Mouse (Mus musculus): ENCODE data around the gene Dolpp1. TPM values are rescaled to one million over a fixed set of nuclear protein-coding genes. Genes with fewer than 3 reads are reported as not detected.

Dolpp1 gene
- total RNA-seq, 2 experiments from 2014 or later: 7.0 to 7.3 TPM

GRCm38 (mm10) chr2:30371544-30371943 is 20.5 kb upstream of the Dolpp1 start:
- DNase-seq: no peak
- intact Hi-C loops (cut with DNase I; ENCODE audit: low total_unique reads): no loop called here

GRCm38 (mm10) chr2:30372726-30373125 is 19.3 kb upstream of the Dolpp1 start:
- intact Hi-C loops (cut with DNase I; ENCODE audit: low total_unique reads): no loop called here
- DNase-seq: no peak

- intact Hi-C loops (cut with DNase I; ENCODE audit: low total_unique reads): no loop called here
- no peak for DNase-seq
These were observed 16.2 kb upstream of the Dolpp1 start for GRCm38 (mm10) chr2:30375893-30376292.

GRCm38 (mm10) chr2:30377721-30378120 is 14.3 kb upstream of the Dolpp1 start:
- intact Hi-C loops (cut with DNase I; ENCODE audit: low total_unique reads): no loop called here
- DNase-seq: no peak

GRCm38 (mm10) chr2:30379307-30379706 is 12.7 kb upstream of the Dolpp1 start:
- intact Hi-C loops (cut with DNase I; ENCODE audit: low total_unique reads): no loop called here
- no peak for DNase-seq

- intact Hi-C loops (cut with DNase I; ENCODE audit: low total_unique reads): no loop called here
- DNase-seq: no peak
These were observed 11.3 kb upstream of the Dolpp1 start for GRCm38 (mm10) chr2:30380564-30381376.

GRCm38 (mm10) chr2:30381377-30381725 is 10.7 kb upstream of the Dolpp1 start:
- no peak for DNase-seq
- intact Hi-C loops (cut with DNase I; ENCODE audit: low total_unique reads): no loop called here

- no peak for DNase-seq
- intact Hi-C loops (cut with DNase I; ENCODE audit: low total_unique reads): no loop called here
These were observed 7.2 kb upstream of the Dolpp1 start for GRCm38 (mm10) chr2:30384814-30385213.

GRCm38 (mm10) chr2:30385591-30385990 is 6.5 kb upstream of the Dolpp1 start:
- intact Hi-C loops (cut with DNase I; ENCODE audit: low total_unique reads): no loop called here
- DNase-seq: no peak

GRCm38 (mm10) chr2:30386913-30387312 is 5.1 kb upstream of the Dolpp1 start:
- no peak for DNase-seq
- intact Hi-C loops (cut with DNase I; ENCODE audit: low total_unique reads): no loop called here

- intact Hi-C loops (cut with DNase I; ENCODE audit: low total_unique reads): no loop called here
These were observed 3.1 kb upstream of the Dolpp1 start for GRCm38 (mm10) chr2:30389000-30389399.

GRCm38 (mm10) chr2:30392577-30393369 is 719 bp downstream of the Dolpp1 start:
- peak; percentile 79 for DNase-seq
- intact Hi-C loops (cut with DNase I; ENCODE audit: low total_unique reads): no loop called here

More at GRCm38 (mm10) chr2:30389000-30389399, 3.1 kb upstream of the Dolpp1 start:
- no peak for DNase-seq

- intact Hi-C loops (cut with DNase I; ENCODE audit: low total_unique reads): no loop called here
- no peak for DNase-seq
These were observed 1.3 kb downstream of the Dolpp1 start for GRCm38 (mm10) chr2:30393370-30393656.

- no peak for DNase-seq
- intact Hi-C loops (cut with DNase I; ENCODE audit: low total_unique reads): no loop called here
These were observed 3.7 kb downstream of the Dolpp1 start for GRCm38 (mm10) chr2:30395757-30396156.

GRCm38 (mm10) chr2:30396246-30396645 is 4.2 kb downstream of the Dolpp1 start:
- no peak for DNase-seq
- intact Hi-C loops (cut with DNase I; ENCODE audit: low total_unique reads): no loop called here

GRCm38 (mm10) chr2:30397986-30398512 is 6.0 kb downstream of the Dolpp1 start:
- intact Hi-C loops (cut with DNase I; ENCODE audit: low total_unique reads): no loop called here
- DNase-seq: no peak

GRCm38 (mm10) chr2:30399191-30400171 is 7.4 kb downstream of the Dolpp1 start:
- intact Hi-C loops (cut with DNase I; ENCODE audit: low total_unique reads): no loop called here
- no peak for DNase-seq

- DNase-seq: no peak
- intact Hi-C loops (cut with DNase I; ENCODE audit: low total_unique reads): no loop called here
These were observed 9.5 kb downstream of the Dolpp1 start for GRCm38 (mm10) chr2:30401581-30401980.

- peak; percentile 70 for DNase-seq
- intact Hi-C loops (cut with DNase I; ENCODE audit: low total_unique reads): no loop called here
These were observed 10.3 kb downstream of the Dolpp1 start for GRCm38 (mm10) chr2:30402351-30402826.

- DNase-seq: no peak
- intact Hi-C loops (cut with DNase I; ENCODE audit: low total_unique reads): no loop called here
These were observed 10.8 kb downstream of the Dolpp1 start for GRCm38 (mm10) chr2:30402843-30403242.

Measured in gastrocnemius, postnatal 14 days (tissue).